Mouse (Mus musculus): Measurements from ENCODE around the gene Eef1b2. TPM values are rescaled to one million over a fixed set of nuclear protein-coding genes. Genes with fewer than 3 reads are reported as not detected.

Eef1b2 gene
- polyA plus RNA-seq (2015; fragmentation: Nextera tagmentation; extraction: Ambion mirVana), result 453 and 505 TPM in 2 replicates

GRCm38 (mm10) chr1:63176604-63177421 is at the start of gene Eef1b2, which contains the start of gene Ndufs1:
Gene Eef1b2, plus strand, starts transcription at chr1:63176825.
Gene Ndufs1, minus strand, starts transcription at chr1:63176833.

DNA sequence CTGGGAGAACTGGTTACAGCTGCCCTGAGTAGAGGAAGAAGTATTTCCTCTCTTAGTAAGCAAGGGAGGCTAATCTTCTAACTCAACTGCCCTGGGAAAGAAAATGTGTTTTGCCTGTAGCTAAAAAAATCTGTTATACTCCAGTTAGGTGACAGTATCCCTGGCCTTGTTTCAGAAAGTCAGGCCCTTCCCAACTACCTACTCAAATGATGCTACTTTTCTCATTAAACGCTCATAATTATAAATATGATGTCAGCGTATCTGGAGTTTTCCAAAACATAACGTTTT is 37.6 kb downstream of the Eef1b2 start, which contains the start of gene Gpr1:
Gene Gpr1 (minus strand): TSS at position 273 of the 288 bp plus-strand sequence.

Small RNA genes within 50 kb of the gene (microRNA-seq; reads per million reads assigned to microRNA genes)
- gene Gm24557, result not detected
- not detected for gene Gm27512

Other genes with a start within 250 kb of the Eef1b2 start
- gene Ino80d, start 62.2 kb upstream of the Eef1b2 start, polyA plus RNA-seq (2015; fragmentation: Nextera tagmentation; extraction: Ambion mirVana), result 8.6 and 9.6 TPM in 2 replicates
- 149 and 153 TPM in 2 replicates for gene Ndufs1, start within 50 bp of the Eef1b2 start, polyA plus RNA-seq (2015; fragmentation: Nextera tagmentation; extraction: Ambion mirVana)
- gene Gpr1, start 37.7 kb downstream of the Eef1b2 start, polyA plus RNA-seq (2015; fragmentation: Nextera tagmentation; extraction: Ambion mirVana), result 0.48 and 0.79 TPM in 2 replicates
- gene Zdbf2, start 96.4 kb downstream of the Eef1b2 start, polyA plus RNA-seq (2015; fragmentation: Nextera tagmentation; extraction: Ambion mirVana), result 40.4 and 49.0 TPM in 2 replicates

Measured in neural tube, postnatal 0 days (tissue).